Mouse (Mus musculus) embryo, embryonic 10 days (tissue): ENCODE results near the gene Radil.

Experiments
- DNase-seq: peaks from one replicate; pipeline ENCODE4 v3.0.0-alpha.2; 2015; ENCODE audit warnings: low spot score

The Radil gene

GRCm38 (mm10) chr5:142482512-142482911, 68.4 kb downstream of the Radil start:
- DNase-seq: no peak

- peak; percentile 94 for DNase-seq
These were observed 72.0 kb downstream of the Radil start for GRCm38 (mm10) chr5:142478829-142479435.

DNA sequence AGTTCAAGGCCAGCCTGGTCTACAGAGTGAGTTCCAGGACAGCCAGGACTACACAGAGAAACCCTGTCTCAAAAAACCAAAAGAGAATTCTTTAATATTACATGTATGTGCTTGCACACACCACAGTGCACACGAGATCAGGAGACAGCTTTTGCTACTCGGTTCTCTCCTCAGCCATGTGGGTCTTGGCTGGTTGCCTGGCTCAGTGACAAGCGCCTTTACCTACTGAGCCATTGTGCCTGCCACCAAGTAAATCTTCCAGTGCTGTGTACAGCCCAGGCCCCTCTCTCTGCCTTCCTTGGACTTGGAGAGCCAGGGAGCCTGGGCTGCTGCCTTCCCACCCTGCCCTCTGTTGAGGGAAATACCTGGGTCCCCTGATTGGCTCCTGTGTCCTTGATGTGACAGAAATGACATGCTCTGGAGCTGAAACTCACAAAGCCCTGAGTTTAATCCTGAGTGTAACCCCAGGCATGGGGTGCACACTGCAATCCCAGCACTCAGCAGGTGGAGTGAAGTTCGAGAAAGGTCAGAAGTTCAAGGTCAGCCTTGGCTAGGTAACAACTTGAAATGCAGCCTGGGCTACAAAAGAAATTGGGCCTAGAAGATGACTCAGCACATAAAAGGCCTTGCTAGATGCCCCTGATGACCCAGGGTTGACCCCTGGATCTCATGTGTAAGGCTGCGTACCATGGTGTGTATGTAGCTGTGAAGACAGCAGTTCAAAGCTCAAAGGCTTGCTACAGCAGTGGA, 72.9 kb downstream of the Radil start:
- DNase-seq: no peak

DNA sequence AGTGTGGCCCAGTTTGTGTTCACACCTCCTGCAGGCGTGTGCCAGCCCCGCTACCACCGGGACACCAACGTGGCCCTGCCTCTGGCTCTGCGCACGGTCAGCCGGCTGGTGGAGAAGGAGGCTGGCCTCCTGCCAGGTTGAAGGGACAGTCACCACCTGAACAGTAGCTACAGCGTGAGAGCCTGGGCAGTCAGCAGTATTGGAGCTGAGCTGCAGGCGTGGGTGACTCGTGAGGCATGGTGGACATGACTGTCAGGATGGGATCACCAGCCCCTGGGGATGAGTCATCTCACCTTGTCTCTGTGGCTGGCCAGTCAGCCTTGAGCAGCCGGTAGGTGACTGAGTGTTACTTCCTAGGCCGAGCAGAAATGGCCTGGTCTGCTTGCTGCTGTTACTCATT, 73.6 kb downstream of the Radil start:
- no peak for DNase-seq

DNA sequence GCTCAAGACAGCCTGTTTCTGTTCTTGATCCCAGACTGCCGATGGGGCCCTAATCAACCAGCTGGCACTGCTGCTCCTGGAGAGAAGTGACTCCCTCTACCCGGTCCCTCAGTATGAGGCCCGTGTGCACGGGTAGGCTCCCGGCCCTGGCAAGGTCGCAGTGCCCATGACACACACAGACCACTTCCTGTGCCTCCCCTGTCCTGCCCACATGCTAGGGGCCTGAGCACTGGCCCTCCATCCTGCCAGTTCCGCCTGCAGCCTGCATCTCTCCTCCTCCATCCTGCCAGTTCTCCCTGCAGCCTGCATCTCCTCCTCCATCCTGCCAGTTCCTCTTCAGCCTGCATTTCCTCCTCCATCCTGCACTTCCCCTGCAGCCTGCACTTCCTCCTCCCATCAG, 75.2 kb downstream of the Radil start:
- DNase-seq: no peak

- DNase-seq: peak; percentile 25
These were observed 77.2 kb downstream of the Radil start for GRCm38 (mm10) chr5:142473696-142474095.

DNA sequence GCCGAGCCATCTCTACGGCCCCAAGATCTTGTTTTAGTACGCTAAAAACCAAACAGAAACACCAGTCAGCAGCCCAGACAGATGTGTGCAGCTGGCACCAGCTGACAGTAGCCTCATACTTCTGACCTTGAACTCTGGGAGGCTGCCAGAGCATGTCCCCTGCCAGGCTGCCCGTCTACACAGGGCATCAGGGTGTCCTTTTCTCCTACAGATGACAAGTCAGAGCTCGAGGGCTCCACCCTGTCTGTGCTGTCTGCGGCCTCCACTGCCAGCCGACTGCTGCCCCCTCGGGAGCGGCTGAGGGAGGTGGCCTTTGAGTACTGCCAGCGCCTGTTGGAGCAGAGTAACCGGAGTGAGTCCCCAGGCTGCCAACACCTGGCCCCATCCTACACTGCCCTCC, 81.1 kb downstream of the Radil start:
- DNase-seq: no peak

DNA sequence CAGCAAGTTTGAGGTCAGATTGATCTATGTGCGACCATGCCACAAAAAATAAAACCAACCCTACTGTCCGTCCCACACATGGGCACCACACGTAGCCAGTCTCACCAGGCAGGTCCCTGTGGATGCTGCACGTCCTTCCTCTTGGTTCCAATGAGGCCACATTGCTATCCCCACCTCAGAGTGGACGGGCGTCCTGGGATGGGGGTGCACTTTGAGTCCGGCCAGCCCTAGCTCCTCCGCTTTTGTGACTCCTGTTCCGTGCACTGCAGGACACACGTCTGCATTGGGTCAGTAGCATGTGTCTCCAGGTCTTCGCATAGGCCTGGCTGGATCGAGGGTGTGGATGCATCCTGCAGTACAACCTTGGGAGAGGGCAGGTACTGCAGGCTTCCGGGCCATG, 82.5 kb downstream of the Radil start:
- no peak for DNase-seq

GRCm38 (mm10) chr5:142463461-142464454, 87.1 kb downstream of the Radil start, which contains the start of gene Ap5z1:
Ap5z1 (plus strand) TSS chr5:142463944.
- peak; percentile 98 for DNase-seq

GRCm38 (mm10) chr5:142463011-142463410, 87.9 kb downstream of the Radil start:
- no peak for DNase-seq

GRCm38 (mm10) chr5:142462641-142462948, 88.3 kb downstream of the Radil start:
- no peak for DNase-seq

DNA sequence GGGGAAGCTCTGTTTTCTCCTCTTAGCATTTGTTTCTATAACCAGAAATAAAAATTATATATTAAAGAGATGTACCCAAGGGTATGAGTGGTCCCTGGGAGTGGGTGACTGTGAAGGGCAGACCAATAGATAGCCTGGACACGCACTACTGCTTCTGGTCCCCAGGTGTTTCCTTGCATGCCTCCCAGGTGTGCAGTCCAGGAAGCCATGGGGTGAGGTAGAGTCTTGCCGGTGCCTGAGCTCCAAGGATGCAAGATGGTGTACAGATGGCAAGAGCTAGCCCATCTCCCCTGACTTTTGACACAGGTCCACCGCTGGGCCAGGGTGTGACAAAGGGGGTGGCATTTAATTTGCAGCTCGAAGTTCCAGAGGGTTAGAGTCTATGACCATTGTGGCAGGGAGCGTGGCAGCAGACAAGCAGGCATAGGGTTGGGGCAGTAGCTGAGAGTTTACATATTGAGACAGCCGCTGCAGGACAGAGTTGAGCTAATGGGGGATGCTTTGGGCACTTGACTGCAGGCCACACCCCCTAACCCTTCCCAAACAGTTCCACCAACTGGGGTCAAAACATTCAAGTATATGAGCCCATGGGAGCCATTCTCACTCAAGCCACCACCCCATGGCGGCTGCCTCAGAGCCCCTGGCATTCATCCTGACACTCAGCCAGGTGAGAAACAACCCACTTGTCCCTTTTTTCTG, 88.8 kb downstream of the Radil start:
- no peak for DNase-seq

DNA sequence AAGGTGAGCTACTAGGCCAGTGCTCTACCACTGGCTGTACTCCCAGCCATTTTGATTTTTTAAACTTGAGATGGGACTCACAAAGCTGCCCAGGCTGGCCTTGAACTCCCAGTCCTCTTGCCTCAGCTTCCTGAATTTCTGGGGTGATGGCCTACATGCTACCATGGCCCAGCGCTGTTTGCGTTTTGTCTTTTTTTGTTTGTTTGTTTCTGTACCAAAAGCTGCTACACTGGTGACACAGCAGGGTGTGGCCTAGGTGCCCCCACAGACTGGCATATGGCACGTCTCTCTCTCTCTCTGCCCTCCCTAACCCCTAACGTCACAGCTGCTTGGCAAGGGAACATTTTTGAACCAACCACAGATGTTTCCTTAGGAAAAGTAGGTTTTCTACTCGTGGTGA, 91.1 kb downstream of the Radil start:
- no peak for DNase-seq

DNA sequence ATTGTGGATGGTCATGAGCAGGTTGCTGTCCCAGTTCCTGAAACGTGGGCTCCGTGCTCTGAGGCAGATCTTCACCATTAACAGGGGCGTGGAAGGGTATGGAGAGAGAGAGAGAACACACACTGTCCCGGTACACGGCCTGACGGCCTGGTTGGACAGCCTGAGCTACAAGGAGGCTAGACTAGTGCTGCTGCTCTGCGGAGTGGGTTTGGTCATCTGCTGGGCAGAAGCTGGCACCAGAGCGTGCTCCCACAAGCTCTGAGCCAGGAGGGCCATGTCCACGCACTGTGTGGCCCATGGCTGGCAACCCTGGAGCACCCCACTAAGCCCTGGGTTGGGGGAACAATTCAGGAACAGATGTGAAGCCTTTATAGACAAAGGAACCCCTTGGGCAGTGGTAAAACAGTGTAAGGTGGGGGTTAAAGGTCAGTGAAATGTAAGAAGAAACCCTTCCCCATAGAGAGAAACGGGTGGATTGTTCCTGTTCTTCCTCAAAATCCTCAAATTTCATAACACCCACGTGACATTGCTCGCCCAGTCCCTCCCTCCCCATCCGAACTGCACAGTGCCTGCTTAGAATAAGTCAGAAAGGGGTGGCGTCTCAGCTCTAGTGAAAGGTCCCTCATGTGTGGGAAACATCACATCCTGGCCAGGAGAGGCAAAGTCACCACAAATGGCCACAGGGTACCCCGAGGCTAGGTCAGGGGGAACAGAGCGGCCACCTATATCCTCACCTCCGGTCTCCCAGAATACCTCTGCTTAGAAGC, 91.9 kb downstream of the Radil start:
- no peak for DNase-seq

- peak; percentile 26 for DNase-seq
These were observed 93.6 kb downstream of the Radil start for GRCm38 (mm10) chr5:142457345-142457744.

DNA sequence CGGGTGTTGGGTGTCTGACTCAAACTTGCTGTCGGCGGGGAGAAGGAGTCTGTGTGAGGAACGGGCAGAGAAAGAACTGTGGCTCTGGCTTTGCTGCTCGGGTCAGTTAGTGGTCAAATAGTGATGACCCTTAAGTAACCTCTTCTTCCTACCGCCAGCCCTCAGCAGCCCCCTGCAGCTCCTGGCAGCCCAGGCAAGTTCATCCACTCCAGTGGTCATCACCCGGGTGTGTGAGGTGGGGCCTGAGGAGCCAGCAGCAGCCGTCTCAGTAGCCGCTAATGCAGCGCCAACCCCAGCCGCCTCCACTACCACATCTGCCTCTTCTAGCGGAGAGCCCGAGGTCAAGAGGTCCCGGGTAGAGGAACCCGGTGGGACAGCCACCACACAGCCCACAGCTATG, 94.6 kb downstream of the Radil start:
- DNase-seq: peak; percentile 20

- DNase-seq: no peak
These were observed 97.2 kb downstream of the Radil start for GRCm38 (mm10) chr5:142453742-142454141.

GRCm38 (mm10) chr5:142451759-142452158, 99.1 kb downstream of the Radil start:
- DNase-seq: peak; percentile 45

- no peak for DNase-seq
These were observed 100.1 kb downstream of the Radil start for GRCm38 (mm10) chr5:142450846-142451245.

DNA sequence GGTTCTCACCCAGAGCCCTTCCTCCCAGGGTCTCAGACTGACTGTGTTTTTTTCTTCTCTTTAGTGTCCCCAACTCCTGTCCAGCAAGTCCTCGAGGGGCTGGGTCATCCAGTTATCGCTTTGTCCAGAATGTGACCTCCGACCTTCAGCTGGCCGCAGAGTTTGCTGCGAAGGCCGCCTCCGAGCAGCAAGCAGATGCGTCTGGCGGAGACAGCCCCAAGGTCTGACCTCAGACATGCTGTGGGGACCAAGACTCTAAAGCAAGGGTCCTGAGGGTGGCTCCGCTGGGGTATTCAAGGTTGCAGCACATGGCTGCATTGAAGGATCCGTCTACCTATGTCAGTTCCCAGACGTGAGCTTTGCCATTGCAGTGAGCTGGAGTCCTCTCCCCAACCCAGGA, 102.3 kb downstream of the Radil start:
- no peak for DNase-seq

GRCm38 (mm10) chr5:142448076-142448475, 102.8 kb downstream of the Radil start:
- peak; percentile 97 for DNase-seq
